Mouse (Mus musculus) megakaryocyte-erythroid progenitor cell, adult 5 weeks (primary cell): ENCODE measurements around the gene Psmd2. TPM values are rescaled to one million over a fixed set of nuclear protein-coding genes. Genes with fewer than 3 reads are reported as not detected.

ENCODE experiments used
- polyA plus RNA-seq: library from polyadenylated mRNA; stranded (reverse); fragments of >175 nt; gene quantifications from 2 replicates; pipeline ENCODE4 v1.2.3, GENCODE M21; 2012

Psmd2 gene
- 220 and 372 TPM in 2 replicates for polyA plus RNA-seq

DNA sequence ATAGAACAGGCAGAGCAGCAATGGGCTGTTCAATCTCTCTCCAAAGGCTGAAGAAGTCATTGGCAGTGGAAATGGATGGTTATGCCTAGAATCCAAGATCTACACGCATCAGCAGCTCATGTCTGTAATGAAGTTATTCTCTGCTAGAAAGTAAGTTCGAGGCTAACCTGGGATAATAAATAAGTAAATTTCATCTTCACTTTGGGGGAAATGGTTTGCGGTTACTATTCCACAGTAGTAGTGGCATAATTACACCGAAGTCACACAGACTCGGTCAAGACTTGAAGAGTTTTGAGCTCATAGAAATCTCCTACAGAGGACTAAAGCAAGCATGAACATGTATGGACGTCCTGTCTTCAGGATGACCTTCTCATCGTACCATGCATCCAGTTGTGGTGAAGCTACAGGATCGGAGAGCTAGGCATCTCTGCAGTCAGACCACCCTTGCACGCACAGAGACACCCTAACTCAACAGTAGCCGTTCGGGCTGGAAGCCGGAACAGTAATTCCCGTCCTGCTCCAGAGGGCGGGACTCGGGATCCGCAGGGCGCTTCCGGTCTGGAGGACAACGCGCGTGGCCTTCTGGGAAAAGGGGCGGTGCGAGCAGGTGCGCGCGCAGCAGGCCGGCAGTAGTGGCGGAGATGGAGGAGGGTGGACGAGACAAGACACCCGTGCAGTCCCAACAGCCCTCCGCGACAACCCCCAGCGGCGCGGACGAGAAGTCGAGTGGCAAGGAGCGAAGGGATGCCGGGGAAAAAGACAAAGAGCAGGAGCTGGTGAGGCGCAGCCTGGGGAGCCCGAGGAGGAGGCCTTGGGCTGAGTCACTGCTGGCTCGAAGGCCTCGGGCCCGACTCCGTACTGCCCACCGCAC lies at the start of gene Psmd2:
Gene Psmd2, plus strand, starts transcription at position 577 of the 871 bp plus-strand sequence.

DNA sequence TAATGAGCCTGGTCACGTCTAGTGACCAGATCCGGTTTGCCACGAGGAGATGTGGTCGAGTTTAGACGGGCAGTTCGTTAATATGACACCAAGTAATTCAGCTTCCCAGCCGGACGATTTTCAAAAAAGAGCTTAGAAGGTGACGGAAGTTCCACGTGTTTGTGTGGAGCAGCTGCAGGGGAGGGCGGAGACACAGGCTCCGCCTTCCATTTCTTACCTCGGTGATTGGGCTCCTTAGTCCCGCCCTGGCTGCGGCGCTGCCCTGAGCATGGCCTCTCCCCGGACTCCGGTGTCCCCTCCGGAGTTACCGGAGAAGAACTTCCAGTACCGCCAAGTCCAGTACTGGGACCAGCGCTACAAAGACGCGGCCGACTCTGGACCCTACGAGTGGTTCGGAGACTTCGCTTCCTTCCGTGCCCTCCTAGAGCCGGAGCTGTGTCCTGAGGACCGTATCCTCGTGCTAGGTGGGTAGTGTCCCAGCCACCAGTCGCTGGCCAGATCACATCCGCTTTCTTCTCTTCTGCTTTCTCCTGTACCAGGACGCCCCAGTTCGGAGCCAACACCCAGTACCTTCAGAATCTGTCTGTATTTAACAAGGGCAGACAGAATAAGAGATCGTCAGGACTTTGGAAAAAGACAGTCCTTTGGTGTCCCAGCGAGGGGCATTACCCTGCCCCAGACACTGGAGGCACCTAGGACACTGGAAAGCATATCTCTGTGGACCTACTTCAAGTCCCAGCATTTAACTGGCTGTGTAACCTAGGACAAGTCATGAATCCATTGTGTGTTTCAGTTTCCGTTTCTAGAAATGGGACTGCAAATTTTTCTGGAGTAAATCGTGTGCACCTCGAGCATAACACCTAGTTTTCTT lies 39.9 kb upstream of the Psmd2 start, which contains the start of the genes Eef1akmt4, Gm49333 and Alg3:
Gene Eef1akmt4, plus strand, starts transcription at position 237 of the 871 bp plus-strand sequence.
Gene Gm49333, plus strand, starts transcription at position 254 of the 871 bp plus-strand sequence.
Gene Alg3, minus strand, starts transcription at position 379 of the 871 bp plus-strand sequence.

GRCm38 (mm10) chr16:20621191-20621990 lies 30.1 kb upstream of the Psmd2 start, which contains the start of gene Camk2n2:
TSS of gene Camk2n2 (minus strand) at chr16:20621287.

DNA sequence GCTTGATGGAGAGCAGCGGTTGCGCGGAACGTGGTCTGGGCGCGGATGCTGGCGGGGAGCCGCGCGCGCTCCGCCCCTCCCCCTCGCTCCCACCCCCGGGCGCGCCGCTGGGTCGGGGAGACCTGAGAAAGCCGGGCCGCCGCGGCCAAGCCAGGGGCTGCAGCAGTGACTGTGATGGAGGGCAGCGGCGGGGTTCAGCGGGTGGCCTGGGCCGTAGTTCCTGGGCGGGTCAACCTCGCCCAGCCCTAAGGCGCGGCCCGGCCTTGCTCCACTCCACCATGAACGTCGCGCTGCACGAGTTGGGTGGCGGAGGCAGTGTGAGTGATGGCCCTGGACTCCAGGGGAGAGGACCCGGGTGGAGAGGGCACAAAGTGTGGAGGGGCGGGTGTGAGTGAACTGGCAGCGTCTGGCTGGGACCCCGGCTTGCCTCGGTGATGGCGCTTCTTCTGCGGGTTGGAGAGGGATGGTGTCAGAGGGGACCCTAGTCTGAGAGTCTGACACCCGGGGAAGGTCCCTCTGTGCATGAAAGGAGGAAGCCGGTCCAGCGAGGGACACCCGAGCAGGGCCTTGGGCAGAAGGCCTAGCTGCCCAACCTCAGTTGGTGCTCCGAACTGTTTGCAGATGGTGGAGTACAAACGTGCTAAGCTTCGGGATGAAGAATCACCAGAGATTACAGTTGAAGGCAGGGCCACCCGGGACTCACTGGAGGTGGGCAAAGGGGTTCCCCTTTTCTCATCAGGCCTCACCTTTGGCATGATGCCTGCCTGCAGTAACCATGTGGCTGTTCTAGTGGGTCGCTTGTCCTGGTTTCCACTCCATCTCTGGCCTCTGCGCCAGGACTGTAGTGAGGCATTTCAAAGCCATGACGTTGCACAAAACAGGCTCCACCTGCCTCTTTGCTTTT lies 21.5 kb upstream of the Psmd2 start, which contains the start of gene Ece2:
Gene Ece2, plus strand, starts transcription at position 98 of the 904 bp plus-strand sequence.

DNA sequence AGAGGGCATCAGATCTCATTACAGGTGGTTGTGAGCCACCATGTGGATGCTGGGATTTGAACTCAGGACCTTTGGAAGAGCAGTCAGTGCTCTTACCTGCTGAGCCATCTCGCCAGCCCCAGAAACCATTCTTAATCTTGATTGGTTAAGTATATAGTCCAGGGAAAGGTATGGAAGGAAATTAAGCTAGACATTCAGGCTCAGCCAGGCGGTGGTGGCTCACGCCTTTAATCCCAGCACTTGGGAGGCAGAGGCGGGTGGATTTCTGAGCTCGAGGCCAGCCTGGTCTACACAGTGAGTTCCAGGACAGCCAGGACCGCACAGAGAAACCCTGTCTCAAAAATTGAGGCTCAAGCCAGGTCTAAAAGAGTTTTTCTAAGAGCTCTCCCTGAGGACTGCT lies 16.6 kb downstream of the Psmd2 start, which contains the start of gene Eif4g1:
Gene Eif4g1, plus strand, starts transcription at position 301 of the 400 bp plus-strand sequence.

DNA sequence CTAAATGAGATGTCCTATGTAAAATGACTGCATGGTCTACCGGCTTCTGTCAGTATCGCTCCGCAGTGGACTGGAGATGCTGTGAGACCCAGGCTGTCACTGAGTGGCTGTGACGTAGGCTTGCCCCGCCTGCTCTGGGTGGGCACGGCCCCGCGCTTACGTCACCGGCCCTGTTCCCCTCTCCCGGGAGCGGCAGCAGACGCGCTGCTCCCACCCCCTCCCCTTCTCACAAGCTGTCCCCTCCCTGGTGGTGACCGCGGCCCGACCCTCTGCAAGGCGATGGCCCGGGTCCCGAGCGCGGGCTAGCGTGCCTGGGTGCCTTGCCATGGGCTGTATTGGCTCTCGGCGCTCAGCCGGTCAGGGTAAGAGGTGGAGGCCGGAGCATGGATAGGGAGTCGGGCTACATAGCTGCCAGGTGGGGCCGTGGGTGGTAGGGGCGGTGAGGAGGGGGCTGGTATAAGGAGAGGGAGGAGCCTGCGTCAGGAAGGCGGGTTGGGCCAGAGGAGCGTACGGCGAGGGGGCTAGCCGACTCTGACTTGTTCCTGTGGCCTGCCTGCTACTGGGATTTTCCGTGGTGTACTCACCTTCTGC lies 41.8 kb downstream of the Psmd2 start, which contains the start of gene Fam131a:
Gene Fam131a, plus strand, starts transcription at position 131 of the 591 bp plus-strand sequence.

Other genes with a start within 250 kb of the Psmd2 start
- 10.1 and 12.0 TPM in 2 replicates for gene Abcc5, start 225.3 kb upstream of the Psmd2 start, polyA plus RNA-seq
- gene Eif2b5, start 152.8 kb upstream of the Psmd2 start, polyA plus RNA-seq: 15.3 and 18.8 TPM in 2 replicates
- 26.6 and 40.0 TPM in 2 replicates for gene Dvl3, start 134.7 kb upstream of the Psmd2 start, polyA plus RNA-seq
- 121 and 128 TPM in 2 replicates for gene Ap2m1, start 116.2 kb upstream of the Psmd2 start, polyA plus RNA-seq
- 22.5 and 24.3 TPM in 2 replicates for gene Abcf3, start 103.1 kb upstream of the Psmd2 start, polyA plus RNA-seq
- gene Vwa5b2, start 62.2 kb upstream of the Psmd2 start, polyA plus RNA-seq: 0.02 and 0.19 TPM in 2 replicates
- 7.4 and 10.6 TPM in 2 replicates for gene Eef1akmt4, start 40.1 kb upstream of the Psmd2 start, polyA plus RNA-seq
- gene Gm49333, start 40.0 kb upstream of the Psmd2 start, polyA plus RNA-seq: not detected in 2 replicates
- 13.1 and 17.5 TPM in 2 replicates for gene Alg3, start 39.9 kb upstream of the Psmd2 start, polyA plus RNA-seq
- 4.1 and 4.3 TPM in 2 replicates for gene Camk2n2, start 30.4 kb upstream of the Psmd2 start, polyA plus RNA-seq
- 0.14 and 0.16 TPM in 2 replicates for gene Ece2, start 21.8 kb upstream of the Psmd2 start, polyA plus RNA-seq
- gene Eif4g1, start 16.7 kb downstream of the Psmd2 start, polyA plus RNA-seq: 561 and 648 TPM in 2 replicates
- 0.90 and 0.92 TPM in 2 replicates for gene Fam131a, start 41.6 kb downstream of the Psmd2 start, polyA plus RNA-seq
- 3.6 and 4.3 TPM in 2 replicates for gene Polr2h, start 66.0 kb downstream of the Psmd2 start, polyA plus RNA-seq
- gene Clcn2, start 66.1 kb downstream of the Psmd2 start, polyA plus RNA-seq: 8.5 and 12.8 TPM in 2 replicates
- gene Chrd, start 81.5 kb downstream of the Psmd2 start, polyA plus RNA-seq: 0.01 TPM in 2 replicates
- gene Thpo, start 82.9 kb downstream of the Psmd2 start, polyA plus RNA-seq: not detected in 2 replicates